Mouse (Mus musculus): ENCODE results near the gene Tgtp2. TPM values are rescaled to one million over a fixed set of nuclear protein-coding genes. Genes with fewer than 3 reads are reported as not detected.
"Not testable (repeated sequence)": the region's sequence is repeated elsewhere in the genome, so short reads cannot be mapped to it uniquely, and the experiment has no call there.

The Tgtp2 gene
- polyA plus RNA-seq, 1 experiment from 2014 or later, result not detected

DNA sequence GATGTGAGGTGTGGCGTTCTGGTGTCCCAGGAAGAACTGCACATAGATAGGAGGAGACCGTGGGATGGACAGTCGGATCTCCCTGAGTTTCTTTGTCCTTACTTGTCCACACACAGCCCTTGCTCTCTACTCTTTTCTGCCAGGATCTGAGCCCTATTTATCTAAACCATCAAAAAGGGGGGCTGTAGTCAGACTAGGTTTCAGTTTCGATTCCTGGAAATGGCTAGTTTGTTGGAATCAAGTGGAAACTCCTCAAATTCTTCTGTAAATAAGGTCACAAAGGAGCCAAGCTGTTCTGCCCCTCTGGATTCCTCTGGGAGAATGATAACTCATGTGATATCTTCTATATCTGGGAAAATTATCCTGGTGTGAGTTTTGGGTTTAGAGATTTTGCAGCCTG, 17.4 kb upstream of the Tgtp2 start:
- H3K4me1 ChIP-seq (replicated peaks), result no peaks in the 10 kb centered on the region
- no peaks in the 10 kb centered on the region for H3K9me3 ChIP-seq
- H3K4me3 ChIP-seq, result no peak overlapping the region
- H3K27ac ChIP-seq, result no peak overlapping the region
- H3K27me3 ChIP-seq (ENCODE audit: insufficient read depth, poor library complexity, severe bottlenecking), result no peaks in the 10 kb centered on the region
- H3K36me3 ChIP-seq, result no peaks in the 10 kb centered on the region
- DNase-seq (ENCODE audit: low spot score), result no peak
- WGBS, result 80% methylated on average over 4 of the region's 4 CpGs

DNA sequence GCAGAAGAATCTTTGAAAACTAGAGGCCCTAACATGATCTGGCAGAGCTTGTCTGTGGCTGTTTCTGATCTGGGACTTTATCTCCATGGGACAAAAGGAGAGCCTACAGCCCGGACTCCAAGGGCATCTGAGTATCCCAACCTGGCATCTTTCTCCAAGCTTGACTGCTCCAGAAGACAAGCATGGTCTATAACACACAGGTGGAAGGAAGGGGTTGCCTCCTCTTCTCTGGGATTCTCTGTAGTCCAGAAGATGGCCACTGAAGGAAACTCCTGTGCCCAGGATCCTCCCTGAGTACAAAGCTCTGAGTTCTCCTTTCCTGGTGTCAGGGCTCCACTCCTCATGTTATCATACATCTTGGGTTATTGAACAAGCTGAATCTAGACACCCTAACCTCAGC, 16.6 kb upstream of the Tgtp2 start:
- 85% methylated on average over 1 of the region's 1 CpGs for WGBS
- Histone ChIP-seq H3K27ac (no peak overlapping the region), H3K27me3 (ENCODE audit: insufficient read depth, poor library complexity, severe bottlenecking) (no peaks in the 10 kb centered on the region), H3K36me3 (no peaks in the 10 kb centered on the region), H3K4me3 (no peak overlapping the region), H3K9me3 (no peaks in the 10 kb centered on the region), H3K4me1 (replicated peaks) (no peaks in the 10 kb centered on the region)
- DNase-seq (ENCODE audit: low spot score), result no peak

DNA sequence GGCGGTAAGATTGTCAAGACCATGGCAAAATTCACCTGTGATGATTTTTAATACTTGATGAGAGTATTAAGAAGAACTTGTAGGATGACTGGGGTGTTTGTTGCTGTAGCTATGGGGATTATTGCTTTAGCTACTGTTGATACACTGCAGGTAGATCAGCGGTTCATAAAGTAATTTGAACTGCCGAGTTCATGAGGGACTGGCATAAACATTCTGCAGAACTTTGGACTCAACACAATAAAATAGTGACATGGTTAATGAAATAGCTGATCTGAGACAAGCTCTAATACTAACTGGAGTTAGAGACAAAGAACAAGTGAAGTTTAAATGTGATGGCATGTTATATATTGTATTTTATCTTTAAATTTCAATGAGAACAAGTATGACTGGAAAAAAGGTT, 14.7 kb upstream of the Tgtp2 start:
- no peaks in the 10 kb centered on the region for H3K4me1 ChIP-seq (replicated peaks)
- H3K27ac ChIP-seq, result no peak overlapping the region
- no peak for DNase-seq (ENCODE audit: low spot score)
- no peaks in the 10 kb centered on the region for H3K36me3 ChIP-seq
- H3K27me3 ChIP-seq (ENCODE audit: insufficient read depth, poor library complexity, severe bottlenecking), result no peaks in the 10 kb centered on the region
- WGBS, result 91% methylated on average over 3 of the region's 3 CpGs
- H3K9me3 ChIP-seq, result no peaks in the 10 kb centered on the region
- H3K4me3 ChIP-seq, result no peak overlapping the region

DNA sequence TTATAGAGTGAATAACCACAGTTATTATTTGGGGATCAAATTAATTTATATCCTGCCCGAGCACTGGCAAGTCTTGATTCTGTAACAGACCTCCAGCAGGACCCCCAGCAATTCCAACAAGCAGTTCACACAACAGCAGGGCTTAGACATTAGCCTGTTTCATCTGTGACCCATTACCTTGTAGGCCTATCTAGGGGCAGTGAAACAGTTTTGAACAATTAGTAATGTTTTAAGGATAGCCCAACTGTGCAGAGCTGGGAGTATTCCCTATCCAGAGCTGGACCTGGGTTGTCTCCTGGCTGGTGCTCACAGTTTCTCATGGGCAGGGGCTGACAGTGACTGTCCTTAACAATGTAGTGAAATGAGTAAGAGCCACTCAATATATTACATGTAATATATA, 13.0 kb upstream of the Tgtp2 start:
- Histone ChIP-seq H3K27ac (no peak overlapping the region), H3K4me1 (replicated peaks) (no peaks in the 10 kb centered on the region), H3K36me3 (no peaks in the 10 kb centered on the region), H3K27me3 (ENCODE audit: insufficient read depth, poor library complexity, severe bottlenecking) (no peaks in the 10 kb centered on the region), H3K9me3 (no peaks in the 10 kb centered on the region), H3K4me3 (no peak overlapping the region)
- WGBS, result 80% methylated on average over 1 of the region's 1 CpGs
- no peak for DNase-seq (ENCODE audit: low spot score)

DNA sequence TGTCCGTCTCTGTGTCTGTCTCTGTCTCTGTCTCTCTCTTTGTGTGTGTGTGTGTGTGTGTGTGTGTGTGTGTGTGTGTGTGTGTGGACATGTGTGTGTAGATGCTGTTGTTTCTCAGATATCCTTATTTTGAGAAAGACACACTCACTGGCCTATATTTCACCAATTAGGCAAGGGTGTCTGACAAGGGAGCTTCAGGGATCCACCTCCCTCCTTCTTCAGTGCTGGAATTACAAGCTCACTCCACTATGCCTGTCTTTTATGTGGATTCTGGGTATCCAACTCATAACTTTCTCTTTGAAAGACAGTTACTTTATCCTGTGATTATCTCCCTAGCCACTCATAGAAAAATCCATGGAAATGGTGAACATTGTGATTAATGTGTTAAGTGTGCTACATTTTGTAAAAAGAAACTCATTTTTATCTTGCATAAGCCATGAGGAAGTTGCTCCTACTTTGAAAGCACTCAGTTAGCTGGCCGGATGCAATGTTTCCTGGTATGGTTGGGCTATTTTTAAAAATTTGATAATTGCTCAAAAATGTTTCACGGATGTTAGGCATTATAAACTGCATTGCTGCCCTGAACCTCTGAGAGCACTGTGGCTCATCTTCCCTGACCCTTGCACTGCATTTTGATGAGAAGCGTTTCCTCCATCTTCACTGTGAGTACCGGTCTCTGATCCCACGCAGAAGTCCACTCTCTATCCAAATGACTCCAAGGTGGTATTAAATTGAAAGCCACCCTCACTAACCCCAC, 12.2 kb upstream of the Tgtp2 start, which contains the start of gene Ifi47:
TSS of gene Ifi47 (plus strand) at position 587 of the 757 bp plus-strand sequence.
- not testable (repeated sequence) for H3K4me1 ChIP-seq (replicated peaks); H3K27ac ChIP-seq; H3K27me3 ChIP-seq (ENCODE audit: insufficient read depth, poor library complexity, severe bottlenecking); H3K4me3 ChIP-seq; H3K36me3 ChIP-seq; DNase-seq (ENCODE audit: low spot score); H3K9me3 ChIP-seq
- 85% methylated on average over 6 of the region's 6 CpGs for WGBS

DNA sequence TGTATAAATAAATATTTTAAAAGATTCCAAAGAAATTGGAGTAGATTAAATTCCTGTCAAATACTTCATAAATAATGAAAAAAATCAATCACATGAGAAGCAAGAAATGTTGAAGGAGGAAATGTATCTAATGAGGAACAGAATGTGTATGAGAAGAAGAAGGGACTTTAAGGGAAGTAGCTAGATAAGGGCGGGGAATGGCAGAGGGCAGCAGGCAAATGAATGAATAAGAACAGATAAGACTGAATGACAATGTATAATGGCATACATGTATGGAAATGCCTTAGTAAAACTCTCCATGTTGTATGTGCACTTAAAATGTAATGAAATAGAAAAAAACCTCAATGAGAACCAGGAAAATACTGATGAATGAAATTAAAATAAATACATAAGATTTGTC, 4.4 kb upstream of the Tgtp2 start:
- WGBS, result 94% methylated on average over 1 of the region's 1 CpGs
- no peaks in the 10 kb centered on the region for H3K36me3 ChIP-seq
- H3K4me3 ChIP-seq, result no peak overlapping the region
- DNase-seq (ENCODE audit: low spot score), result no peak
- no peaks in the 10 kb centered on the region for H3K4me1 ChIP-seq (replicated peaks)
- H3K27me3 ChIP-seq (ENCODE audit: insufficient read depth, poor library complexity, severe bottlenecking), result no peaks in the 10 kb centered on the region
- no peak overlapping the region for H3K27ac ChIP-seq
- no peaks in the 10 kb centered on the region for H3K9me3 ChIP-seq

DNA sequence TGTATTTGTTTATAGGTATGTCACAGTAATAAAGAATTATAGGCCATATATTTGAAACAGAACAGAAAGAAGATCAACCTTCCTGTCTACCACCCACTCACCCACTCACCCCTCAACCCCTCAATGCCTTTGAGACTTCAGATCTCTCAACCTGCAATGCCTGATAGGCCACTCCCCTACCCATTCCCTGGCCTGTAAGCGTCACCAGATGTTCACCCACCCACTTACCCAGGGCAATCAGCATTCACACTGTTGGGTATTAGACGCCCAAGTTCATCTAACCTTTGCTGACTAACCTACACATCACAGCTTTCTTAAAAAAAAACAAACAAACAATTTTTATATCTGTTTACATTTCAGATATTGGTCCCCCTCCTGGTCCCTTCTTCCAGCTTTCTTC, 2.1 kb downstream of the Tgtp2 start:
- H3K4me3 ChIP-seq; H3K4me1 ChIP-seq (replicated peaks); DNase-seq (ENCODE audit: low spot score); H3K9me3 ChIP-seq; H3K27ac ChIP-seq; H3K36me3 ChIP-seq; H3K27me3 ChIP-seq (ENCODE audit: insufficient read depth, poor library complexity, severe bottlenecking): not testable (repeated sequence)
- WGBS, result 83% methylated on average over 2 of the region's 2 CpGs

DNA sequence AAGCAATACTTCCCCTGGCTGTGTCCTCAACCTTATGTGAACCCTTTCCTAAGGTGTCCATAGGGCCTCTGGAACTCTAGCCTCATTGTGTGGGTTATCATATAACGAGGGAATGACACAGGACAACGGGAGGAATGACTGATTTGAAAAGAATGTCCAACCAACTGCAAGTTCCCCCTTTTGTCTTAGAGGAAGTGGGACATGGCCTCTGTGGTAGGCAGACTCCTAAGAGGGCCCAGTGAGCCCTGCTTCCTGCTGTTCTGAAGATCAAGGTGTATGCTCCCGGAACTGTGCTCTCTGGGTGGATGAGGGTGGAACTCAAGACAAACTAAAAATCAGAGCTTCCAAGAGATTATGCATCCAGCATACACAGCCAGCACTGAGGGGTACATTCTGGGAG, 3.9 kb downstream of the Tgtp2 start:
- H3K36me3 ChIP-seq; H3K27ac ChIP-seq; H3K9me3 ChIP-seq; H3K27me3 ChIP-seq (ENCODE audit: insufficient read depth, poor library complexity, severe bottlenecking); H3K4me3 ChIP-seq; H3K4me1 ChIP-seq (replicated peaks); DNase-seq (ENCODE audit: low spot score): not testable (repeated sequence)
- 75% methylated on average over 2 of the region's 3 CpGs for WGBS

DNA sequence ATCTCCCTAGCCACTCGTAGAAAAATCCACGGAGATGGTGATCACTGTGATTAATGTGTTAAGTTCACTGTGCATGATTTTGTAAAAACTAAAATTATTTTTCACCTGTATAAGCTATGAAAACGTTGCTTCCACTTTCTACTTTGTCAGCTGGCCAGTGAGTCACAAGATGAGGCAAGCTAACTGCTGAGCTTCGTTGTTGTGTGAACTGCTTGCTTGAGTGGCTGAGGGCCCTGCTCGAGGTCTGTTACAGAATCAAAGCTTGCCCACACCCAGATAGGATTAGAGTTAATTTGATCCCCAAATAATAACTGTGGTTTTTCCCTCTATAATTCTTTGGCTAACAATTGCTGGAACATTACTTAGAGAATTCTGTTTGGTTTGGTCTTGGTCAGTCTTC, 12.1 kb downstream of the Tgtp2 start:
- H3K36me3 ChIP-seq; H3K9me3 ChIP-seq; H3K4me3 ChIP-seq; H3K4me1 ChIP-seq (replicated peaks); H3K27ac ChIP-seq; DNase-seq (ENCODE audit: low spot score); H3K27me3 ChIP-seq (ENCODE audit: insufficient read depth, poor library complexity, severe bottlenecking): not testable (repeated sequence)
- WGBS, result no CpG with 5 or more reads among the region's 5 CpGs

DNA sequence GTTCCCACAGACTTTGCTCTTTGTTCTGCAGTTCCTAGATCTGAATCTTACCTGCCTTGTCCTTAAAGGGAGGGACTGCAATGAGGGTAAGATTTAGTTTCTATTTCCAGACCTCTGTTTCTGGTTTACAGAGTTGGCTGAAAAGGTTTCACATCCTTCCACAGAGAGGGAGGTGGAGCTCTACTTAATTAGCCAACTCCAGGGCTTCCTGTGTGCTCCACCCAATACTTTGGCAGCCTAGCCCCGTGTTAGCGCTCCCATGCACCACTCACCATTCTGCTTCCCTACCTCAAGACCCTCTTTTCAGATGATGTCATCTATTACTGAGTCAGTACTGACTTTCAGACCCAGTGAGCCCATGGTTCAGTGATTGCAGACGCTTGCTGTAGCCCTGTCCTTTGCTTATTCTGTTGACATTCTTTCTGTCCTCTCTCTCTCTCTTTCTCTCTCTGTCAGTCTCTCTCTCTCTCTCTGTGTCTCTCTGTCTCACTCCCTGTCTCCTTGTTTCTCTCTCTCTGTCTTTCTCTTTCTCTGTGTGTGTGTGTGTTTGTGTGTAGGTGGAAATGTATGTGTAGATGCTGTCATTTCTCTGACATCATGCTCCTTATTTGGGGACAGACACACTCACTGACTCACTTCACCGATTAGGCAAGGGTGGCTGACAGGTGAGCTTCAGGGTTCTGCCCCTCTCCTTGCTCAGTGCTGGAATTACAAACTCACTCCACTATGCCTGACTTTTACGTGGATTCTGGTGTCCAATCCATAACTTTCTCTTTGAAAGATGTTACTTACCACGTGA, 12.7 kb downstream of the Tgtp2 start, which contains the start of gene 9930111J21Rik2:
TSS of gene 9930111J21Rik2 (minus strand) at position 150 of the 799 bp plus-strand sequence.
- not testable (repeated sequence) for H3K36me3 ChIP-seq; H3K4me1 ChIP-seq (replicated peaks); H3K27ac ChIP-seq; H3K27me3 ChIP-seq (ENCODE audit: insufficient read depth, poor library complexity, severe bottlenecking); H3K4me3 ChIP-seq; H3K9me3 ChIP-seq; DNase-seq (ENCODE audit: low spot score)
- WGBS, result 87% methylated on average over 1 of the region's 6 CpGs

DNA sequence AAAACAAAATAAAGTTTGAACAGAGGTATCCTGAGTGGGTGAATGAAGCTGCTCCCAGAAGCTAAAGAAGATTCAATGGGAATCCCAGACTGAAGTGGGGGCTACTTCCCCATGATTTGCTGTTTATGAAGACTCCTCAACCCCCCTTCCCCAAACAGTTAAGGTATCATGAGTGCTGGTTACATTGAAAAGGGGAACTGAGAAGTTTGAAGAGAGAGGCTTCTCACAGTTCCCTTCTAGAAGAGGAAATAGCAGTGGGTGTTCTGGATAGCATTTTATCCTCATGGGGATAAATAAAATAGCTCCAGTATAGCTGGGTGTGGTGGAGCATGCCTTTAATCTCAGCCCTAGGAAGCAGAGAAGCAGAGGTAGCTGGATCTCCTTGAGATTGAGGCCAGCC, 13.9 kb downstream of the Tgtp2 start:
- not testable (repeated sequence) for DNase-seq (ENCODE audit: low spot score); H3K4me3 ChIP-seq; H3K27ac ChIP-seq; H3K27me3 ChIP-seq (ENCODE audit: insufficient read depth, poor library complexity, severe bottlenecking); H3K4me1 ChIP-seq (replicated peaks); H3K36me3 ChIP-seq; H3K9me3 ChIP-seq

DNA sequence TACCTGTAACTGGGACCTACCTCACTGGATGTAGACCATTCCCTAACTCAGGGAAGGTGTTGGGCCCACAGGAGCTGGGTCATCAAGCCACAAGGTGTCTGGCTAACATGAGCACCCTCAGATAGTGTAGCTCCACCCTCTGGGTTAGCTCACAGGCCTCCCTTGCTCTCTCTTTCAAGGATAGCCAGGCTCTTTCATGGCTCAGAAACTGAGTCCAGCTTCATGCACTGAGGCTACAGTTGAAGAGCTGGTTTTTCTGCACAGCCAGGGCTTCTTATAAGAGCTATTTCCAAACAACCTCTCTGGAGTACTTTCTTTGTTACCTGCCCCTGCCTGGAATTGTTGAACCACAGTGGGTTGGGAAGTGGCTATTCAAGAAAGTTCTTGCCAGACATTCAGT, 51.9 kb downstream of the Tgtp2 start:
- not testable (repeated sequence) for DNase-seq (ENCODE audit: low spot score); H3K36me3 ChIP-seq; H3K4me3 ChIP-seq; H3K27me3 ChIP-seq (ENCODE audit: insufficient read depth, poor library complexity, severe bottlenecking); H3K9me3 ChIP-seq; H3K27ac ChIP-seq; H3K4me1 ChIP-seq (replicated peaks)

All from hindbrain, embryonic 10.5 days (tissue).